Mouse (Mus musculus) neural tube, embryonic 14.5 days (tissue): ENCODE measurements around the gene Akr1b3. TPM values are rescaled to one million over a fixed set of nuclear protein-coding genes. Genes with fewer than 3 reads are reported as not detected.

Source experiments
- ATAC-seq: fragments of 200-750 bp; cut with Nextera tagmentation; 2 replicates; pipeline ENCODE4 v1.8.0; 2017; ENCODE audit warnings: low read depth, mild to moderate bottlenecking, moderate TSS enrichment, moderate library complexity
- H3K27ac ChIP-seq: fragments of 300-500 bp; sonication (generic); 2 replicates; pipeline ENCODE4 v1.5.1; 2014; ENCODE audit warnings: low read depth, mild to moderate bottlenecking, control low read depth, low read length, moderate library complexity, mixed read lengths
- H3K27me3 ChIP-seq: fragments of 300-500 bp; sonication (generic); 2 replicates; pipeline ENCODE4 v1.6.1; 2014; ENCODE audit warnings: low read length; ENCODE audit not compliant: control insufficient read depth, insufficient read depth
- H3K36me3 ChIP-seq: fragments of 300-500 bp; sonication (generic); 2 replicates; pipeline ENCODE4 v1.6.1; 2014; ENCODE audit warnings: low read length, mixed read lengths; ENCODE audit not compliant: control insufficient read depth, insufficient read depth
- H3K4me1 ChIP-seq: fragments of 300-500 bp; sonication (generic); 2 replicates; pipeline ENCODE4 v1.6.1; 2014; ENCODE audit warnings: low read length; ENCODE audit not compliant: control insufficient read depth, insufficient read depth
- H3K4me2 ChIP-seq: fragments of 300-500 bp; sonication (generic); 2 replicates; pipeline ENCODE4 v1.6.1; 2014; ENCODE audit warnings: mild to moderate bottlenecking, low read depth, low read length, control low read depth
- H3K4me3 ChIP-seq: fragments of 300-500 bp; sonication (generic); 2 replicates; pipeline ENCODE4 v1.5.1; 2014; ENCODE audit warnings: low read depth, low read length, control low read depth, mixed read lengths
- H3K9ac ChIP-seq: fragments of 300-500 bp; sonication (generic); replicated peaks from 2 replicates; pipeline ENCODE4 v1.6.1; 2014; ENCODE audit warnings: low read depth, mild to moderate bottlenecking, control low read depth, low read length, mixed read lengths
- H3K9me3 ChIP-seq: fragments of 300-500 bp; sonication (generic); 2 replicates; pipeline ENCODE4 v1.6.1; 2016; ENCODE audit warnings: low read length; ENCODE audit not compliant: control insufficient read depth
- WGBS: fragments of 180-500 bp; shearing (Covaris S2); extraction: QIAGEN DNeasy Blood & Tissue Kit; methylation state at CpG from one replicate; pipeline ENCODE4 v1.1.7; 2014; 5-methylcytosine and 5-hydroxymethylcytosine counted together
- polyA plus RNA-seq: library from polyadenylated mRNA; unstranded; fragments of >200 nt; fragmentation: Nextera tagmentation; extraction: Ambion mirVana; gene quantifications from 2 replicates; pipeline ENCODE4 v1.2.1, GENCODE M21; 2014

The Akr1b3 gene
- polyA plus RNA-seq, 1 experiment from 2014 or later: 112 TPM

GRCm38 (mm10) chr6:34288098-34288497 is 29.2 kb downstream of the Akr1b3 start:
- H3K4me2 ChIP-seq: no peak overlapping the region
- no peaks in the 10 kb centered on the region for H3K27me3 ChIP-seq
- no peak overlapping the region for H3K4me3 ChIP-seq
- WGBS: 86% methylated on average over 10 of the region's 10 CpGs
- ATAC-seq: no peak
- no peaks in the 10 kb centered on the region for H3K4me1 ChIP-seq
- H3K36me3 ChIP-seq: no peaks in the 10 kb centered on the region
- H3K9me3 ChIP-seq: no peaks in the 10 kb centered on the region
- H3K9ac ChIP-seq: no peak overlapping the region
- H3K27ac ChIP-seq: no peak overlapping the region

DNA sequence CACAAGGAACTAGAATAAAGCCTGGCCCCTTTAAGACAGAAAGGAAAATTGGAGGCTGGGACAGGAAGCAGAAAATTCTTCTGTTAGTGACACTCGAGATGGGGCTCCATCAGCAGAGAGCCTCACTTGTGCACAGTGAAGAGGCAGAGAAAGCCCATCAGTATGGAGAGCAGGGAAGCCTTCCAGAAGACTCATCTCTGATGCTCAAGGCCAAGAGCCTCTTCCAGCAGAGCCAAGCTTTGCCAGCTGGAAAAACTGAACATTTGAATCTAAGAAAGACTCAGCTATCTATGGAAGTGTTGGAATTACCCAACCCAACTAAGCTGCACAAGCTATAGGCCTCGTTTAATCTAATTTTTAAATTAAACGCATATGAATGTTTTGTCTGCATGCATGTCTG is 30.4 kb downstream of the Akr1b3 start:
- no peaks in the 10 kb centered on the region for H3K4me1 ChIP-seq
- H3K27me3 ChIP-seq: no peaks in the 10 kb centered on the region
- no peaks in the 10 kb centered on the region for H3K9me3 ChIP-seq
- no peak overlapping the region for H3K9ac ChIP-seq
- WGBS: 85% methylated on average over 3 of the region's 3 CpGs
- no peaks in the 10 kb centered on the region for H3K36me3 ChIP-seq
- no peak for ATAC-seq
- no peak overlapping the region for H3K4me3 ChIP-seq
- no peak overlapping the region for H3K4me2 ChIP-seq
- H3K27ac ChIP-seq: no peak overlapping the region

DNA sequence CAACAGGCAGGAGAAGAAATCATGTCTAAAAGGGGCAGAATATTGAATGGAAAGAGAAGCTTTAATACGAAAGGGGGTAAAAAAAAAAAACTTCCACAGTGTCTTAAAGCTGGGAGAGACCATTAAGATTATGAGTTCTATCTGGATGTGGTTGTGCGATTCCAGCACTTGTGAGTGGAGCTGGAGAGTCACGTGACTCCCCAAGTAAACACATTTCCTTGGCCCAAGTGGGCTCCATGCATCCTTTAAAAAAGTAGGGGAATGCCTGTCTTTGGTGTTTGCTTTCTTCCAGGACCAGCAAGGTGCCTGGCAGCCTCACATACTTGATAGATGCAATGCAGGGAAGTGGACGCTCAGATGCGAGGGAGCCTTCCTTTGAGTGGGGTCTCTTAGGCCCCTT is 38.9 kb downstream of the Akr1b3 start:
- WGBS: 74% methylated on average over 5 of the region's 5 CpGs
- ATAC-seq: no peak
- no peaks in the 10 kb centered on the region for H3K9me3 ChIP-seq
- no peak overlapping the region for H3K27ac ChIP-seq
- H3K36me3 ChIP-seq: no peaks in the 10 kb centered on the region
- H3K27me3 ChIP-seq: no peaks in the 10 kb centered on the region
- H3K4me2 ChIP-seq: no peak overlapping the region
- H3K4me3 ChIP-seq: no peak overlapping the region
- H3K4me1 ChIP-seq: no peaks in the 10 kb centered on the region
- H3K9ac ChIP-seq: no peak overlapping the region

DNA sequence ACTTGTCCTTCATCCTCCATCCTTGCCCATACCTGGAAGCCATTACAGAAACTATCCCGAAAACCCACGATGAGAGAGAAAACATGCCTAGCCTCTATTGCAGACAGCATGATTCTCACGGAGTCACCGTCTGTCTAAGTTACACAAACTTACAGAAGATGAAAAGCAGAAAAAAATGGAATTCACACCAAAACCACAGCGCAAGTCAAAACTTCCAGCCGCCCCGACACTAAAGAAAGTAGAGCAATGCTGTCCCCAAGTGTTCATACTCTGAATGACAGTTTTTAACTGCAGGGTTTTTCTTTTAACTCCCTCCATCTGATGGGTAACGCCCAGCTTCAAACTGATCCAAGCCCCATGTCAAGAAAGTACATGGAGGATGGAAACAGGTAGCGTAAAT is 39.6 kb downstream of the Akr1b3 start:
- Histone ChIP-seq H3K9me3 (no peaks in the 10 kb centered on the region), H3K4me3 (no peak overlapping the region), H3K27ac (no peak overlapping the region), H3K27me3 (no peaks in the 10 kb centered on the region), H3K36me3 (no peaks in the 10 kb centered on the region), H3K4me1 (no peaks in the 10 kb centered on the region), H3K9ac (no peak overlapping the region), H3K4me2 (no peak overlapping the region)
- ATAC-seq: no peak
- 22% methylated on average over 9 of the region's 9 CpGs for WGBS

DNA sequence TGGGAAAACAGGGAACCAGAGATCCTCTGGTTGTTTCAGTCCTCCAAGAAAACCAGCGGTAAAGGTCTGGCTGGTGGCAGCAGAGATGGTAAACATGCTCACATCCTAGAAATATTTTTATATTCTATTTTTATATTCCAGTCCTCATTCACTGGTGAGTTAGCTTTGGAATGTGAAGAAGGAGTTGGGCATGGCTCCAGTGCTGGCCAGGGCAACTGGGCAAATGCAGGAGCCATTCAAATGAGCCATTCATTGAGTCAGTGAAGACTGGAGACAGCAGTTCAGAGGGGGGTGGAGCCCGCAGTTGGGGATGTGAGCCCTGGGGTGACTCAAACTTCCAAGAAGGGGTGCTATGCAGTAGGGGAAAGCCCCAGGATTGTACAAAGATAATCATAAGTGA is 42.9 kb downstream of the Akr1b3 start:
- Histone ChIP-seq H3K4me2 (no peak overlapping the region), H3K27me3 (no peaks in the 10 kb centered on the region), H3K27ac (no peak overlapping the region), H3K36me3 (no peaks in the 10 kb centered on the region), H3K9ac (no peak overlapping the region), H3K9me3 (no peaks in the 10 kb centered on the region), H3K4me3 (no peak overlapping the region), H3K4me1 (no peaks in the 10 kb centered on the region)
- no peak for ATAC-seq
- 93% methylated on average over 2 of the region's 2 CpGs for WGBS

DNA sequence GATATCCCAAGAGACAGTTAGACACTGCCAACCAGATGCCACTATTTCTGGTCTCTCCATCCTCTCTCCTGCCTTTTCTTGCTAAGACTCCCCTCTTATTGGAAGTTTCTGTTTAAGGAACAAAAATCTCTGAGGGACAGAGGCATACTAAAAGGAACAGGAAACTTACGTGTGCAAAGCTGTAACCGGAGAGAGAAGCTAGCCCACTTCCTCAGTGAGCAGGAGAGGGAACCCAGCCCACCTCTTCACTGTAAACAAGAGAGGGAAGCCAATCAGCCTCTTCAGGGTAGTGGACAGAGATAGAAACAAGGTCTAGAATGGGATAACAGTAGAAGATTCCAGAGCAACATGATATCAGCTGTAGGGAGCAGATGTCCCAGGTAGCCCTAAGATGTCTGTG is 44.2 kb downstream of the Akr1b3 start:
- WGBS: 78% methylated on average over 2 of the region's 2 CpGs
- no peak overlapping the region for H3K27ac ChIP-seq
- H3K36me3 ChIP-seq: no peaks in the 10 kb centered on the region
- no peak overlapping the region for H3K4me3 ChIP-seq
- no peaks in the 10 kb centered on the region for H3K27me3 ChIP-seq
- no peak for ATAC-seq
- no peak overlapping the region for H3K4me2 ChIP-seq
- H3K4me1 ChIP-seq: no peaks in the 10 kb centered on the region
- no peaks in the 10 kb centered on the region for H3K9me3 ChIP-seq
- H3K9ac ChIP-seq: no peak overlapping the region

DNA sequence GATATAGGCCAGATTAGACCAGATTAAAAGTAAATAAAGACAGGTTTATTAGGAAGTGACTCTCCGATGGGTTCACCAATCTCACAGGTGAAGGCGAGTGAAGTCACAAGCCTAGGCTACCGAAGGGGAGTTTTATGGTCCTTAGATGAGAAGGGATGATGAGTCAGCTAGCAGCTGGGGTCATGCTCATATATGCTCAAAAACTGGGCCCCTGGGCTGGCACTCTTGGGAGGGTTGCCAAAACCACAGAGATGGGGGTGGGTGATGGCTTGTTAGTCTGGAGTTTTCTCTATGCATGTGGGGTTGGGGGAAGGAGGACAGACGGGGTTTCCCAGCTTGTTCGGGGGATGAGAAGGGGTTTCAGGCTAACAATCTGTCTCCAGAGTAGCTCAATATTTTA is 44.8 kb downstream of the Akr1b3 start:
- H3K4me3 ChIP-seq: no peak overlapping the region
- H3K36me3 ChIP-seq: no peaks in the 10 kb centered on the region
- no peak overlapping the region for H3K9ac ChIP-seq
- 91% methylated on average over 5 of the region's 5 CpGs for WGBS
- H3K4me2 ChIP-seq: no peak overlapping the region
- no peak overlapping the region for H3K27ac ChIP-seq
- H3K4me1 ChIP-seq: no peaks in the 10 kb centered on the region
- no peaks in the 10 kb centered on the region for H3K27me3 ChIP-seq
- ATAC-seq: no peak
- no peaks in the 10 kb centered on the region for H3K9me3 ChIP-seq

- Histone ChIP-seq H3K9ac (no peak overlapping the region), H3K4me2 (no peak overlapping the region), H3K27me3 (no peaks in the 10 kb centered on the region), H3K9me3 (no peaks in the 10 kb centered on the region), H3K36me3 (no peaks in the 10 kb centered on the region), H3K27ac (no peak overlapping the region), H3K4me3 (no peak overlapping the region), H3K4me1 (no peaks in the 10 kb centered on the region)
- WGBS: 75% methylated on average over 6 of the region's 6 CpGs
- no peak for ATAC-seq
Observed at GRCm38 (mm10) chr6:34270717-34271116, 46.6 kb downstream of the Akr1b3 start.

- Histone ChIP-seq H3K36me3 (no peaks in the 10 kb centered on the region), H3K4me2 (no peak overlapping the region), H3K27ac (no peak overlapping the region), H3K9me3 (no peaks in the 10 kb centered on the region), H3K9ac (no peak overlapping the region), H3K27me3 (no peaks in the 10 kb centered on the region), H3K4me1 (no peaks in the 10 kb centered on the region), H3K4me3 (no peak overlapping the region)
- WGBS: 45% methylated on average over 5 of the region's 5 CpGs
- ATAC-seq: no peak
Observed at GRCm38 (mm10) chr6:34258546-34258945, 58.7 kb downstream of the Akr1b3 start.
